Mouse (Mus musculus) lung, postnatal 10 days (tissue): ENCODE measurements at regions not wholly inside any gene's neighbourhood (a gene's known extent, or its start where the extent isn't known, plus 50 kb on each side); places are given as distances from the start of the nearest gene placed in this dataset.
A peak's percentile ranks its signal among the peaks of the same experiment; 100 is the strongest.

ENCODE experiments used
- DNase-seq: peaks from one replicate; pipeline ENCODE4 v3.0.0; 2021

GRCm38 (mm10) chr2:133443490-133443889 is 108.5 kb upstream of the Bmp2 start:
- DNase-seq, result peak; percentile 13

GRCm38 (mm10) chr2:133452947-133453346 is 99.0 kb upstream of the Bmp2 start:
- DNase-seq, result peak; percentile 30

- DNase-seq, result no peak
Observed at GRCm38 (mm10) chr2:133455484-133456170, 96.3 kb upstream of the Bmp2 start.

DNA sequence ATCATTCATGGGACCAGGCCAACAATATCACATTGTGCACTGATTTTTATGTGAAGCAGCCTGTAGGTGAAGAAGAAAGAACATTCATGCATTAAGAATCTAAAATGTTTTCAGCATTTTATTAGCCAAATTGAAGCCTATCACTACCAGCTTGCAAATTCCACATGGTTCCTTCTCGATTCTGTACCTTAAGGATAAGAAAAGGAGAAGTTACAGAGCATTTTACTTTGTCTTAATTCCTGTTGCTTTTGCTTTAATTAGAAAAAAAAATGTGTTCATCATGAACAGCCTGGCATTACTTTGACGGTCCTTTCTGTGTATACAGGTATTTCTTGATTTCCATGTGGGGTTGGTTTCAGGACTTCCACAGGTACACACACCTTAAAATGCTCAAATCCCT is 95.2 kb upstream of the Bmp2 start:
- no peak for DNase-seq

- DNase-seq, result no peak
Observed at GRCm38 (mm10) chr2:133458735-133459134, 93.2 kb upstream of the Bmp2 start.

- no peak for DNase-seq
Observed at GRCm38 (mm10) chr2:133460814-133461213, 91.1 kb upstream of the Bmp2 start.

- DNase-seq, result no peak
Observed at GRCm38 (mm10) chr2:133462378-133462777, 89.6 kb upstream of the Bmp2 start.

DNA sequence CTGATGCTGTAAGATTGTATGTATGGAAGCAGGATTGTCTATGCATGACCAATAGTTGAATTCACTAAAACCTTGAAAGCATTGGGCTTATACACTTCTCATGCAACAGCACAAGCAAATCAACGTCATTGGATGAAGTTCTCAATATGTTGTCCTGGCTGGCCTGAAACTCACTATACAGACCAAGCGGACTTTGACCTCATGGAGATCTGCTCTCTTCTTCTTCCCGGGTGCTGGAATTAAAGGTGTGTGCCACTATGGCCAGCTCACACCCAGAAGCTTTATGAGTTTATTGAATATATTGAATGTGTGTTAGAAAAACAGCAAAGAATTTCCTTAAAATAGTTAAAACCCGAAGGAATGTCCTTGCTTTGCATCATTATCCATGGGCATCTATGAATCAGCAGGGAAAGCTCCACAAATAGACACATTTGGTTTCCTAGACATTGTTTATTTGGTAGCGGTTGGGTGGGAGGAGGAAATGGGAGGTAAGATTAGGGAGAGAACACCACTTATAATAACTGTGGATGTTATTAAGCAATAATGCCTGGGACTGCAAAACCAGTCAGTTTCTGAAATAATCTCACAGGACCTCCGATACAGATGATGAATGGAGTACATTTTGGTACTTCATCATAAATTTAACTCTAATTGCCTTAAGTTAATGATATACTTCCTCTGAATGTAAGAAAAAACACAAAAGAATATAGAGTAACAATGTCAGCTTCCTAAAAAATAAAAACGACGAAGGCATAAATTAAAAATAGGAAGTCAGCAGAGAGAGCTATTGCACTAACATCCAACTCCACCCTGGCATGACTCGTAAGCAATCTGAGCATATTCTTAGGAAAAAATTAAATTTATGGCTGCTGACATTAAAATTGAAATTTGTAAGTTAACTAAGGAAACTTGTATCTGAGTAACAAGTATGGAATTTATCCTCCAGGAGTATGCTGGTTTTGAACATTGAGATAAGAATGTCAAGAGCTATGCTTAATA is 84.5 kb upstream of the Bmp2 start:
- DNase-seq, result no peak

DNA sequence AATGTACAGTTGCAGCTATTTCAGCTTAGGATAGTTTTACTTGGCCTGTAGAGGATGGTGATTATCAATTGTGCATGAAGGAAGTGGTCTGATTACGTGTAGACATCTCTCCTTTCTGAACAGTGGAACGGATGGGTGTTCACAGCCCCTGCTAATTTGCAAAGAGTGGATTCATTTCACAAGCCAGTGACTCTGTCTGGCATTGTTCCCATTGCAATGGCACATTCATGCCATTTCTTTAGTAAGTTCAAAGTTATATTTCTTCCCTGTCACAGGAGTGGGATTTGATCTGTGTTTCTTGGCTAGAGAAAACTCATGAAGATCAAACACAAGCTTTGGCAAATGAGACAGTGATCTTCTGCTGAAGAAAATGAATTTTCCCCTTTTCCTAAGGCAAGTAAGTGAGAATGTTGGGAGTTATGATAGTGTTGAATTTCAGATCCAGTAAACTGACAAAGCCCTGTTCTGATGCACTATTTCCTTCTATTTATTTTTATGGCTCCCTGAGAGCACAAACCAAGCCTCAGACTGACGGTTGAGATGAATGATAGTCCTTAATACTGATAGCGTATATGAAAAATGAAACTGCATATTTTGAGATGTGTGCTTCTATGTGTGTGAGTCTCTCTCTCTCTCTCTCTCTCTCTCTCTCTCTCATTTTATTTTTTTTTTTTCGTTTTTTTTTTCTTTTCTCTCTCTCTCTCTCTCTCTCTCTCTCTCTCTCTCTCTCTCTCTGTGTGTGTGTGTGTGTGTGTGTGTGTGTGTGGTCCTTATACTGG is 78.8 kb upstream of the Bmp2 start:
- DNase-seq, result no peak

DNA sequence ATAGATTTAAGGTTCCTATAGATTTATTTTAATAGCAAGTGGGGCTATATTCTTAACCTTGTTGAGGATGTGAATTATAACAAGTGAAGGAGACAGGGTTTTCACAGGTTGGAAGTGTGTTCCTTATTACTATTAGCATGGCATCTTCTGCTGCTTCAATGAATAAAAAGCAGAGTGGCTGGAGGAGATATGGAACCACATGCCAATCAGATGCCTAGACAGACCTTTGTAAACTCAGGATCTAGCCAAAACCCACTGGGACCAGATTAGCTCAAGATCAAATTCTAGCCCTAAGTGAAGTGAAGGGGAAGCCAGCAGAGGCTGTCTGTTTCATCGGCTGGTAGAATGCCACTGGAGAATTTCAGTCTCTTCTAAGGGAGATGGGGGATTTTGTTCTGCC is 77.8 kb upstream of the Bmp2 start:
- no peak for DNase-seq

DNA sequence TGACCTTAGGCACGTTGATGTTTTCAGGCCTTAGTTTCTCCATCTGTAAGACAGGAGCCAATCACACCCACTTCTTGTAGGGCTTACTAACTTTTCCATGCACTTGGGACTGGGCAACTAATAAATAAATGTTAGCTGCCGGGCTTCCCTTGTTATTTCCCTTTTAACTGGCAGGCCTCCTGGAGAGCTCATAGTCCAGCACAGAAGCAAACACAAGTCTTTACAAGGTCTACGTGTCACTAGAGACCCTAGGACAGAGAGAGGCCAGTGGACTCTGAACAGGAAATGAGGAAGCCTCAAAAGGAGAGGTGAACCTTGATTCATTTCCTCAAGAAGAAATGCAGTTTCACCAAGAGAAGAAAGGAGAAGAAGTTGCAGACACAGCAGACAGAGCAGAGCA is 71.1 kb upstream of the Bmp2 start:
- DNase-seq, result no peak

- DNase-seq, result no peak
Observed at GRCm38 (mm10) chr2:133481305-133481704, 70.7 kb upstream of the Bmp2 start.

DNA sequence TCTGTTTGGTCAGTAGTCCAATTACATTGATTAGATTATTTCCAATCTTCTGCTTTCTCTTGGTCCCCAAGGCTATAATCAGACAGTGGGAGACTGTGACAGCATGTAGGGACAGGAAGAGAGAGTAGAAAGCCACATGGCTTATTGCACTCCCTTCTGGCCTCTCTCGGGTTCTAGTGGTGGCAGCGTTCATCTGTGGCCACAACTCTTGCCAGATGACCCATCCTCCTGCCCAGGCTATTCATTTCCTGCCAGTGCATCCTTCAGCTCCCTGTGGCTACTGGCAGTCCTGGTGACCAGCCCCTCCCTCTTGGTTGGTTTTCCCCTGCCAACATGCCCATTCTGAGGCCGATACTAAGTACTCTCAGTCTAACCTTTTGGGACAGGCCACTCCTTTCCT is 70.2 kb upstream of the Bmp2 start:
- no peak for DNase-seq

- DNase-seq, result no peak
Observed at GRCm38 (mm10) chr2:133495443-133495842, 56.5 kb upstream of the Bmp2 start.

- peak; percentile 11 for DNase-seq
Observed at GRCm38 (mm10) chr2:133496389-133496788, 55.6 kb upstream of the Bmp2 start.

- DNase-seq, result peak; percentile 7
Observed at GRCm38 (mm10) chr2:133497071-133497470, 54.9 kb upstream of the Bmp2 start.

- DNase-seq, result no peak
Observed at GRCm38 (mm10) chr2:133497541-133498185, 54.3 kb upstream of the Bmp2 start.

GRCm38 (mm10) chr2:133498186-133498571 is 53.8 kb upstream of the Bmp2 start:
- no peak for DNase-seq

- DNase-seq, result peak; percentile 6
Observed at GRCm38 (mm10) chr2:133498717-133499143, 53.2 kb upstream of the Bmp2 start.

GRCm38 (mm10) chr2:133499904-133500303 is 52.1 kb upstream of the Bmp2 start:
- no peak for DNase-seq
